Mouse (Mus musculus): Measurements from ENCODE around the gene Mycbpap. TPM values are rescaled to one million over a fixed set of nuclear protein-coding genes. Genes with fewer than 3 reads are reported as not detected.
A peak's percentile ranks its signal among the peaks of the same experiment; 100 is the strongest.

The Mycbpap gene
- polyA plus RNA-seq, 1 experiment from 2014 or later, result 3.8 TPM

GRCm38 (mm10) chr11:94513452-94513851 lies 8.1 kb downstream of the Mycbpap start:
- no peak overlapping the region for H3K27ac ChIP-seq
- no peak overlapping the region for H3K4me2 ChIP-seq
- no peak overlapping the region for H3K4me3 ChIP-seq
- H3K9ac ChIP-seq, result no peak overlapping the region
- ATAC-seq (ENCODE audit: low FRiP score), result no peak
- H3K27me3 ChIP-seq, result no peaks in the 10 kb centered on the region
- no peaks in the 10 kb centered on the region for H3K9me3 ChIP-seq
- 0 out of 2 replicates have a peak, but pooled peaks cover 2% of the 10 kb centered on the region for H3K36me3 ChIP-seq
- H3K4me1 ChIP-seq (replicated peaks), result no peaks in the 10 kb centered on the region
- 63% methylated on average over 9 of the region's 9 CpGs for WGBS

- no peak for ATAC-seq (ENCODE audit: low FRiP score)
- Histone ChIP-seq H3K9ac (no peak overlapping the region), H3K27me3 (no peaks in the 10 kb centered on the region), H3K36me3 (0 out of 2 replicates have a peak, but pooled peaks cover 2% of the 10 kb centered on the region), H3K4me1 (replicated peaks) (no peaks in the 10 kb centered on the region), H3K9me3 (no peaks in the 10 kb centered on the region), H3K27ac (no peak overlapping the region), H3K4me2 (no peak overlapping the region), H3K4me3 (no peak overlapping the region)
- 92% methylated on average over 10 of the region's 10 CpGs for WGBS
Observed at GRCm38 (mm10) chr11:94508976-94509375, 12.6 kb downstream of the Mycbpap start.

- no peak for ATAC-seq (ENCODE audit: low FRiP score)
- WGBS, result 93% methylated on average over 8 of the region's 8 CpGs
- peaks cover 51% of the 10 kb centered on the region for H3K27me3 ChIP-seq
- no peaks in the 10 kb centered on the region for H3K9me3 ChIP-seq
- no peaks in the 10 kb centered on the region for H3K36me3 ChIP-seq
- peaks cover 26% of the 10 kb centered on the region for H3K4me1 ChIP-seq (replicated peaks)
- no peak overlapping the region for H3K4me2 ChIP-seq
- no peak overlapping the region for H3K4me3 ChIP-seq
- no peak overlapping the region for H3K9ac ChIP-seq
- no peak overlapping the region for H3K27ac ChIP-seq
Observed at GRCm38 (mm10) chr11:94501482-94501881, 20.1 kb downstream of the Mycbpap start.

- H3K27ac ChIP-seq, result no peak overlapping the region
- H3K4me1 ChIP-seq (replicated peaks), result peaks cover 26% of the 10 kb centered on the region
- H3K4me3 ChIP-seq, result no peak overlapping the region; the same call in 1 of the 2 replicates
- WGBS, result 28% methylated on average over 8 of the region's 8 CpGs
- no peaks in the 10 kb centered on the region for H3K9me3 ChIP-seq
- H3K36me3 ChIP-seq, result no peaks in the 10 kb centered on the region
- peaks cover 52% of the 10 kb centered on the region for H3K27me3 ChIP-seq
- peak overlapping the region; percentile 56; the same call in 1 of the 2 replicates for H3K4me2 ChIP-seq
- no peak for ATAC-seq (ENCODE audit: low FRiP score)
- no peak overlapping the region; the same call in 1 of the 2 replicates for H3K9ac ChIP-seq
Observed at GRCm38 (mm10) chr11:94500362-94500761, 21.2 kb downstream of the Mycbpap start.

GRCm38 (mm10) chr11:94499661-94500152 lies 21.8 kb downstream of the Mycbpap start, which contains the start of gene Epn3:
Epn3 (minus strand) TSS chr11:94499974.
- 0 out of 2 replicates have a peak within 1 kb of the TSS, but pooled peaks have one; percentile 48 for H3K27ac ChIP-seq

GRCm38 (mm10) chr11:94499035-94499434 lies 22.5 kb downstream of the Mycbpap start:
- H3K27me3 ChIP-seq, result peaks cover 60% of the 10 kb centered on the region
- no peak overlapping the region for H3K27ac ChIP-seq
- WGBS, result 13% methylated on average over 2 of the region's 2 CpGs
- H3K4me3 ChIP-seq, result peak overlapping the region; percentile 28; the same call in 1 of the 2 replicates
- ATAC-seq (ENCODE audit: low FRiP score), result peak; percentile 43; the same call in 1 of the 2 replicates
- peak overlapping the region; percentile 64; the same call in 1 of the 2 replicates for H3K9ac ChIP-seq
- peak overlapping the region; percentile 56 for H3K4me2 ChIP-seq
- no peaks in the 10 kb centered on the region for H3K36me3 ChIP-seq
- H3K9me3 ChIP-seq, result no peaks in the 10 kb centered on the region
- H3K4me1 ChIP-seq (replicated peaks), result peaks cover 26% of the 10 kb centered on the region

More at GRCm38 (mm10) chr11:94499661-94500152, 21.8 kb downstream of the Mycbpap start, which contains the start of gene Epn3:
- H3K4me2 ChIP-seq, result peak within 1 kb of the TSS; percentile 56
- H3K9ac ChIP-seq, result peak within 1 kb of the TSS; percentile 64
- peaks cover 58% of the 10 kb centered on the region for H3K27me3 ChIP-seq
- H3K4me1 ChIP-seq (replicated peaks), result peaks cover 26% of the 10 kb centered on the region
- WGBS, result 1% methylated on average over 26 of the region's 26 CpGs
- H3K36me3 ChIP-seq, result no peaks in the 10 kb centered on the region
- ATAC-seq (ENCODE audit: low FRiP score), result no peak; the same call in 1 of the 2 replicates
- peak within 1 kb of the TSS; percentile 28 for H3K4me3 ChIP-seq
- H3K9me3 ChIP-seq, result no peaks in the 10 kb centered on the region

GRCm38 (mm10) chr11:94498093-94498996 lies 23.2 kb downstream of the Mycbpap start:
- Histone ChIP-seq H3K9me3 (no peaks in the 10 kb centered on the region), H3K27me3 (peaks cover 62% of the 10 kb centered on the region), H3K27ac (peak overlapping the region; percentile 48; the same call in 1 of the 2 replicates), H3K4me2 (peak overlapping the region; percentile 35), H3K9ac (no peak overlapping the region), H3K36me3 (no peaks in the 10 kb centered on the region), H3K4me3 (no peak overlapping the region), H3K4me1 (replicated peaks) (peaks cover 26% of the 10 kb centered on the region)
- ATAC-seq (ENCODE audit: low FRiP score), result 0 out of 2 replicates have a peak, but pooled peaks have one; percentile 33
- 20% methylated on average over 19 of the region's 19 CpGs for WGBS

- Histone ChIP-seq H3K4me1 (replicated peaks) (peaks cover 38% of the 10 kb centered on the region), H3K27me3 (peaks cover 68% of the 10 kb centered on the region), H3K9ac (no peak overlapping the region), H3K27ac (no peak overlapping the region), H3K4me2 (no peak overlapping the region), H3K36me3 (no peaks in the 10 kb centered on the region), H3K9me3 (no peaks in the 10 kb centered on the region), H3K4me3 (no peak overlapping the region)
- 76% methylated on average over 3 of the region's 3 CpGs for WGBS
- no peak for ATAC-seq (ENCODE audit: low FRiP score)
Observed at GRCm38 (mm10) chr11:94495415-94495814, 26.1 kb downstream of the Mycbpap start.

GRCm38 (mm10) chr11:94491749-94492099 lies 29.8 kb downstream of the Mycbpap start:
- H3K36me3 ChIP-seq, result no peaks in the 10 kb centered on the region
- peak overlapping the region; percentile 64 for H3K4me2 ChIP-seq
- H3K9ac ChIP-seq, result peak overlapping the region; percentile 81
- 60% methylated on average over 7 of the region's 7 CpGs for WGBS
- no peaks in the 10 kb centered on the region for H3K9me3 ChIP-seq
- no peak overlapping the region for H3K27ac ChIP-seq
- ATAC-seq (ENCODE audit: low FRiP score), result no peak
- H3K4me3 ChIP-seq, result peak overlapping the region; percentile 53
- peaks cover 64% of the 10 kb centered on the region for H3K27me3 ChIP-seq
- H3K4me1 ChIP-seq (replicated peaks), result peaks cover 20% of the 10 kb centered on the region

- Histone ChIP-seq H3K27me3 (peaks cover 65% of the 10 kb centered on the region), H3K36me3 (no peaks in the 10 kb centered on the region), H3K4me3 (peak overlapping the region; percentile 53), H3K4me1 (replicated peaks) (peaks cover 20% of the 10 kb centered on the region), H3K9me3 (no peaks in the 10 kb centered on the region), H3K4me2 (peak overlapping the region; percentile 64), H3K9ac (peak overlapping the region; percentile 81), H3K27ac (no peak overlapping the region)
- peak; percentile 59 for ATAC-seq (ENCODE audit: low FRiP score)
- 5% methylated on average over 55 of the region's 55 CpGs for WGBS
Observed at GRCm38 (mm10) chr11:94491035-94491748, 30.4 kb downstream of the Mycbpap start.

GRCm38 (mm10) chr11:94489745-94490144 lies 31.8 kb downstream of the Mycbpap start:
- H3K4me2 ChIP-seq, result no peak overlapping the region
- peaks cover 20% of the 10 kb centered on the region for H3K4me1 ChIP-seq (replicated peaks)
- no peak for ATAC-seq (ENCODE audit: low FRiP score)
- H3K9ac ChIP-seq, result no peak overlapping the region
- no peaks in the 10 kb centered on the region for H3K36me3 ChIP-seq
- peaks cover 70% of the 10 kb centered on the region for H3K27me3 ChIP-seq
- H3K9me3 ChIP-seq, result no peaks in the 10 kb centered on the region
- H3K27ac ChIP-seq, result no peak overlapping the region
- 33% methylated on average over 4 of the region's 4 CpGs for WGBS
- no peak overlapping the region for H3K4me3 ChIP-seq

All from hindbrain, embryonic 13.5 days (tissue).